Comparison of ENCODE assay signal across 20 mouse cellular contexts in genomic region chr6:88117184-88117575, GRCm38 (mm10). TPM values are rescaled to one million over a fixed set of nuclear protein-coding genes. Genes with fewer than 3 reads are reported as not detected.
DNase-seq lines count a peak whose midpoint lies in the region; ATAC-seq lines count a peak whose summit lies in the region.
"Had no signal": no experiment of that assay in that cellular context is flagged by ENCODE, and none has a peak within 500 bp of the region (broad histone marks: within the 10 kb centered on the region; RNA-seq: fewer than 3 reads in every experiment).

No protein-coding gene starts in this region.

- peak; percentile 32 for DNase-seq in cerebellum, adult 9-11 months
- no peak for DNase-seq in cerebellum, postnatal 36 days
- no peak for DNase-seq in liver, embryonic 11.5 days (ENCODE audit: low spot score)
- DNase-seq in liver (no peak), MN1 (ENCODE audit: low spot score) (no peak)
- DNase-seq in right cerebral cortex, postnatal 14 days: no peak
- DNase-seq: adrenal gland, adult 2 months; gastrocnemius, postnatal 36 days; heart, adult 2 months; right cerebral cortex, postnatal 4 days; thymus, postnatal 14 days had no signal

- H3K9ac ChIP-seq in liver, embryonic 11.5 days (ENCODE audit: low read depth, low read length): peak overlapping the region; percentile 64
- peak overlapping the region; percentile 68 for H3K9ac ChIP-seq in liver, embryonic 12.5 days
- H3K9ac ChIP-seq: forebrain, embryonic 15.5 days; kidney, embryonic 15.5 days; limb, embryonic 15.5 days; midbrain, embryonic 12.5 days had no signal

- H3K4me1 ChIP-seq in liver, embryonic 11.5 days (replicated peaks; ENCODE audit: control insufficient read depth, insufficient read depth, low read length): peaks cover 45% of the 10 kb centered on the region
- peaks cover 82% of the 10 kb centered on the region for H3K4me1 ChIP-seq in liver, embryonic 12.5 days

- no peaks in the 10 kb centered on the region for H3K27me3 ChIP-seq in liver, embryonic 11.5 days (replicated peaks; ENCODE audit: control insufficient read depth, insufficient read depth, low read length)
- H3K27me3 ChIP-seq in liver, embryonic 12.5 days (replicated peaks): no peaks in the 10 kb centered on the region
- H3K27me3 ChIP-seq: forebrain, embryonic 15.5 days; kidney, embryonic 15.5 days; limb, embryonic 15.5 days; midbrain, embryonic 12.5 days had no signal

- peak overlapping the region; percentile 89 for H3K27ac ChIP-seq in liver, embryonic 11.5 days (ENCODE audit: low read depth, low read length)
- H3K27ac ChIP-seq in liver, embryonic 12.5 days: peak overlapping the region; percentile 94
- H3K27ac ChIP-seq: forebrain, embryonic 15.5 days; heart, adult 2 months; limb, embryonic 15.5 days; macrophage; midbrain, embryonic 12.5 days had no signal

- 42% methylated on average over 10 of the region's 10 CpGs for WGBS in liver, embryonic 11.5 days
- WGBS in liver, embryonic 12.5 days (ENCODE audit: insufficient replicate concordance): 21% methylated on average over 10 of the region's 10 CpGs

- no peak overlapping the region for H3K4me3 ChIP-seq in liver, embryonic 11.5 days (ENCODE audit: low read depth, low read length)
- H3K4me3 ChIP-seq in liver, embryonic 12.5 days: 0 out of 2 replicates have a peak overlapping the region, but pooled peaks have one; percentile 22
- H3K4me3 ChIP-seq: forebrain, embryonic 15.5 days; heart, adult 2 months; heart, embryonic 13.5 days; kidney, embryonic 15.5 days; limb, embryonic 15.5 days; midbrain, embryonic 12.5 days had no signal

- peak; percentile 56 for ATAC-seq in liver, embryonic 11.5 days (replicated peaks; ENCODE audit: low FRiP score)
- peak; percentile 39 for ATAC-seq in liver, embryonic 12.5 days
- peak; percentile 25 for ATAC-seq in megakaryocyte, adult 5-6 weeks (ENCODE audit: poor library complexity, severe bottlenecking)
- ATAC-seq: intestine, postnatal 0 days had no signal

- H3K4me2 ChIP-seq in liver, embryonic 11.5 days: peak overlapping the region; percentile 53
- peak overlapping the region; percentile 70 for H3K4me2 ChIP-seq in liver, embryonic 12.5 days
- H3K4me2 ChIP-seq: forebrain, embryonic 15.5 days; kidney, embryonic 15.5 days; limb, embryonic 15.5 days; midbrain, embryonic 12.5 days had no signal

- no peaks in the 10 kb centered on the region for H3K9me3 ChIP-seq in liver, embryonic 11.5 days (ENCODE audit: control insufficient read depth, low read length)
- H3K9me3 ChIP-seq in liver, embryonic 12.5 days (replicated peaks): peaks cover 5% of the 10 kb centered on the region
- H3K9me3 ChIP-seq: forebrain, embryonic 15.5 days; heart, embryonic 13.5 days; kidney, embryonic 15.5 days; limb, embryonic 15.5 days; midbrain, embryonic 12.5 days had no signal

- H3K36me3 ChIP-seq in liver, embryonic 11.5 days (ENCODE audit: control insufficient read depth, insufficient read depth, low read length): no peaks in the 10 kb centered on the region
- no peaks in the 10 kb centered on the region for H3K36me3 ChIP-seq in liver, embryonic 12.5 days
- H3K36me3 ChIP-seq: forebrain, embryonic 15.5 days; heart, embryonic 13.5 days; kidney, embryonic 15.5 days; limb, embryonic 15.5 days; midbrain, embryonic 12.5 days had no signal

RNA-seq across cellular contexts. Expression of gene Rpn1, which starts 32.9 kb away (rescaled TPM):
- 384 and 414 TPM in 2 replicates for polyA plus RNA-seq in liver, embryonic 11.5 days (2014; fragmentation: Nextera tagmentation; extraction: Ambion mirVana)
- polyA plus RNA-seq in liver, embryonic 12.5 days (2016; fragmentation: Nextera tagmentation; extraction: Ambion mirVana): 241 and 253 TPM in 2 replicates
- total RNA-seq in megakaryocyte, adult 5-6 weeks (2015): 56.6 and 67.2 TPM in 2 replicates
- total RNA-seq in megakaryocyte, adult 5-6 weeks (2017): 130 and 142 TPM in 2 replicates
